Mouse (Mus musculus): ENCODE measurements around the gene Map3k7. TPM values are rescaled to one million over a fixed set of nuclear protein-coding genes. Genes with fewer than 3 reads are reported as not detected.
A peak's percentile ranks its signal among the peaks of the same experiment; 100 is the strongest.

Map3k7 gene
- polyA plus RNA-seq, 2 experiments = 42.1 to 56.4 TPM

DNA sequence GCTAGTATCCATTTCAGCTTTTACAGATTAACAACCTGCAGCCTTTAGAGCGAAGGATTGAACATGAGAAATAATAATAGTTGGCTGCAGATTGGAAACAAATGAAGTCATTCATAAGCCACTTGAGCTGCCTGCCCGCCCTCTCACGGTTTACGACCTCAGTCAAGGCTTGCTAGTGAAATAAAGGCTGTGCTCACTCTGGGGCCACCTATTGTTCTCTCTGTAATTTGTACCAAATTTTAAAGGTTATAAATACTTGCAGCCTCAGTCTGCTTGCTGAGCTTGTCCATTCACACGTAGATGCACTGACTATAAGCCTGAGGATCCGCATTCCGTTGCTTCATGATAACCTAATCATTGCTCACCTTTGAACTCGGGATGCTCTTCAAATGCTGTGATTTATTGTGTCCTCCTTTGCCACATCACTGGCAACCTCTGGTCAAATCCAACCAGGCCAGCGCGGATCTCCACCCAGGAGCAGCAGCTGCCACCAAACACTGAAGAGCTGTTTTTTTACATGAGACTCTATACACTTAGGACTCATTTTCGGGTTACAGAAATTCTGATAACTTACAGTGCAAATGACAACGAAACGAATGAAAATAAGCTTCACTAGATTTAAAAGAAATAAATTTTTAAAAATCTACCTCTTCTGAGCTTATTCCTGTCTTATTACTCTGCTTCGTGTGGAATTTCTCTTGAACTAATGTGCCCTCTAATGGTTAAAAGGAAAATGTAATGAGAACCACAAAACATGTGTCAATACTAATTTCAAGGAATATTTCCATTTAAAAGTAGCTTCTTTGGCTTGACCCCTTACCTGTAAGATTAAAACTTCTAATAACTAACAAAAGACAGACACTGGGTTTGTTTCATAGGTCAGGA is 39.4 kb upstream of the Map3k7 start:
- Histone ChIP-seq H3K4me2 (replicated peaks; ENCODE audit: low read depth, low read length, severe bottlenecking) (peak overlapping the region; percentile 20; the same call in 1 of the 2 replicates), H3K4me1 (ENCODE audit: control insufficient read depth, insufficient read depth, low read length) (peaks cover 7% of the 10 kb centered on the region), H3K4me3 (replicated peaks; ENCODE audit: low read length) (no peak overlapping the region), H3K36me3 (ENCODE audit: control insufficient read depth, insufficient read depth, low read length) (no peaks in the 10 kb centered on the region), H3K9me3 (ENCODE audit: control insufficient read depth, low read length) (no peaks in the 10 kb centered on the region), H3K9ac (ENCODE audit: low read depth, low read length, severe bottlenecking) (no peak overlapping the region), H3K27me3 (ENCODE audit: control insufficient read depth, insufficient read depth, low read length) (no peaks in the 10 kb centered on the region), H3K27ac (replicated peaks; ENCODE audit: low read depth, low read length) (no peak overlapping the region)
- TF ChIP-seq POLR2A (IDR thresholded peaks at IDR 0.05; ENCODE audit: borderline replicate concordance, extremely low read depth, insufficient read depth, insufficient read length) = no peak
- DNase-seq (ENCODE audit: low spot score) (peak; percentile 57), ATAC-seq (ENCODE audit: low FRiP score, low read depth) (0 out of 2 replicates have a peak, but pooled peaks have one; percentile 34)
- 16% methylated on average over 14 of the region's 14 CpGs for WGBS

DNA sequence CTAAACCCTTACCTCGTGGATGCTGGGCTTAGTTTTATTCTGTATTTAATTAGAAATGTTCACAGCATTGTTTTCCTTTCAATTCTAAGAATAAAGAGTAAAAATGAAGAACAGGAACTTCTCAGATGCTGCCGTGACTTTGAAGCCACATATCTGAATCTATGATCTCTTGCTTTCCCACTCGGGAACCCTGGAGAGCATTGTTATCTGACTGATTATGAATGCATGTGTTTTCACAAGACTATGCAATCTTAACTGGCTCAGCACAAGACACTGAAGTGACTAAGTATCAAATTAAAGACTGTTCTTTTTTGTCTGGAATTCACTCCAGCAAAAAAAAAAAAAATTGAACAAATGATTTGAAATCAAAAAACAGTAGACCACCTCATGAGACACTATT is 30.7 kb upstream of the Map3k7 start:
- no peak overlapping the region for H3K4me2 ChIP-seq (replicated peaks; ENCODE audit: low read depth, low read length, severe bottlenecking)

DNA sequence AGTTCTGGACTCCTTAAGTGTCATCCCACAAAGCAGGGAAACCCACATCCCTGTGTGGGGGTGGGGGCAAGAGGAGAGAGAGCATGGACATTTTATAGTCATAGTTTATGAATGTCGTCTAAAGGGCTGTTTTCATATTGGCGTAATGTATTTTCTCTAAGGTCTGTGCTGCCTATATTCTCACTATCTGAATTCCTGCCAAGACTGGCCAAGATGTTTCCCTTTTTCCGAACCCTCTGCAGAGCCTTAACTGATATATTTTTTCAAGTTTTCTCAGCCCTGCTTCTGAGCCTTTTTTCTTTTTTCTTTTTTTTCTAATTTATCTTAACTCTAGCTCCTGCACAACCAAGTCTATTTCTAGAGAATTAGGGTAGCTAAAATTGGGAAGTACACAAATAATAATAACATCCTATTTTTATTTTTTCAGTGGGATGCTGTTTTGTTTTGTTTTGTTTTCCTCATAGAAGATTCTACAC is 28.0 kb upstream of the Map3k7 start:
- Histone ChIP-seq H3K9me3 (ENCODE audit: control insufficient read depth, low read length) (no peaks in the 10 kb centered on the region), H3K4me1 (ENCODE audit: control insufficient read depth, insufficient read depth, low read length) (peaks cover 11% of the 10 kb centered on the region; the same call in 1 of the 2 replicates), H3K4me3 (replicated peaks; ENCODE audit: low read length) (no peak overlapping the region), H3K4me2 (replicated peaks; ENCODE audit: low read depth, low read length, severe bottlenecking) (0 out of 2 replicates have a peak overlapping the region, but pooled peaks have one; percentile 9), H3K36me3 (ENCODE audit: control insufficient read depth, insufficient read depth, low read length) (no peaks in the 10 kb centered on the region), H3K27me3 (ENCODE audit: control insufficient read depth, insufficient read depth, low read length) (no peaks in the 10 kb centered on the region), H3K9ac (ENCODE audit: low read depth, low read length, severe bottlenecking) (no peak overlapping the region), H3K27ac (replicated peaks; ENCODE audit: low read depth, low read length) (no peak overlapping the region)
- no peak for TF ChIP-seq POLR2A (IDR thresholded peaks at IDR 0.05; ENCODE audit: borderline replicate concordance, extremely low read depth, insufficient read depth, insufficient read length)
- ATAC-seq (ENCODE audit: low FRiP score, low read depth) (no peak), DNase-seq (ENCODE audit: low spot score) (no peak)
- 34% methylated on average over 3 of the region's 3 CpGs for WGBS

More for the DNA sequence above, 30.7 kb upstream of the Map3k7 start:
- Histone ChIP-seq H3K9me3 (ENCODE audit: control insufficient read depth, low read length) (no peaks in the 10 kb centered on the region), H3K4me3 (replicated peaks; ENCODE audit: low read length) (no peak overlapping the region), H3K4me1 (ENCODE audit: control insufficient read depth, insufficient read depth, low read length) (peaks cover 15% of the 10 kb centered on the region), H3K9ac (ENCODE audit: low read depth, low read length, severe bottlenecking) (no peak overlapping the region), H3K27me3 (ENCODE audit: control insufficient read depth, insufficient read depth, low read length) (no peaks in the 10 kb centered on the region), H3K36me3 (ENCODE audit: control insufficient read depth, insufficient read depth, low read length) (no peaks in the 10 kb centered on the region), H3K27ac (replicated peaks; ENCODE audit: low read depth, low read length) (no peak overlapping the region)
- TF ChIP-seq POLR2A (IDR thresholded peaks at IDR 0.05; ENCODE audit: borderline replicate concordance, extremely low read depth, insufficient read depth, insufficient read length) = no peak
- no peak for ATAC-seq (ENCODE audit: low FRiP score, low read depth)
- WGBS = 73% methylated on average over 3 of the region's 3 CpGs
- DNase-seq (ENCODE audit: low spot score) = no peak

DNA sequence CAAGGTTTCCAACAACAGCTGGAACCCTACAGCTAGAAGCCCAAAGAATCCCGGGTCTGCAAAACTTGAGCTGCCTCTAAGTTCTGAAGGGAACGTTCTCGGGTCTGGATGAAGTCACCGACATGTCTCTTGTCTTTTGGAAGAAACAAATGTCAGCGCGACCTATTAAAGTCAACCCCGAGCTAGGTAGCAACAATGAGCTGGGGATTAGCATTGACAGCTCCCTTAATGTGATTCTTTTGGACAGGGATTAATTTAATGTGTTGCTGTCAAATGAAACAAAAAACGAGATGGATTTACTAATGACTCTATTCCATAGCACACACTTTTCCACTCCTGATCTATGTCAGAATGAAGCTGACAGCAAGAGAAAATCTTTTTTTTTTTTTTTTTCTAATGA is 27.5 kb upstream of the Map3k7 start:
- Histone ChIP-seq H3K4me3 (replicated peaks; ENCODE audit: low read length) (no peak overlapping the region), H3K4me2 (replicated peaks; ENCODE audit: low read depth, low read length, severe bottlenecking) (0 out of 2 replicates have a peak overlapping the region, but pooled peaks have one; percentile 9), H3K4me1 (ENCODE audit: control insufficient read depth, insufficient read depth, low read length) (peaks cover 11% of the 10 kb centered on the region; the same call in 1 of the 2 replicates), H3K36me3 (ENCODE audit: control insufficient read depth, insufficient read depth, low read length) (no peaks in the 10 kb centered on the region), H3K27ac (replicated peaks; ENCODE audit: low read depth, low read length) (no peak overlapping the region), H3K9me3 (ENCODE audit: control insufficient read depth, low read length) (no peaks in the 10 kb centered on the region), H3K9ac (ENCODE audit: low read depth, low read length, severe bottlenecking) (no peak overlapping the region), H3K27me3 (ENCODE audit: control insufficient read depth, insufficient read depth, low read length) (no peaks in the 10 kb centered on the region)
- no peak for TF ChIP-seq POLR2A (IDR thresholded peaks at IDR 0.05; ENCODE audit: borderline replicate concordance, extremely low read depth, insufficient read depth, insufficient read length)
- DNase-seq (ENCODE audit: low spot score) (no peak), ATAC-seq (ENCODE audit: low FRiP score, low read depth) (no peak)
- 23% methylated on average over 8 of the region's 8 CpGs for WGBS

DNA sequence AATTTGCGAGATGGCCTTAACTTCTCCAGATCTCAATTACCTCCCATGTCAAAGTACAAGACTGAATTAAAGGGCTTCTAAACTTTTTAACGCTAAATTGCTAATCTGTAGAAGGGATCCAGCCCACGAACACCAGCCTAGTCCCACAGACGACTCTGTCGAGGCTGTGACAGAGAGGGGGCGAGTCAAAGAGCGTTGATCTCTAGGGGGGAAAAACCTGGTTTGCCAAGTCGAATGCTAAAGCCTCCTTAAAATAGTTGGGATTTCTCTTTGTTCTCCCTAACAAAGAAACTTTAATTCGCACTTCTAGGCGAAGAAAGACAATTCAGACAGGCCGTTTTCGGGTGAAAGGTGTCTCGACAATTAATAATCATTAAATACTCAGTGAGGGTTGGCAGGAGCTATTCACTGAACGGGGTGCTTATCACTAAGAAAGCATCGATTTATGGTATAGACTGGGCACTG is 27.0 kb upstream of the Map3k7 start:
- no peak for ATAC-seq (ENCODE audit: low FRiP score, low read depth)
- WGBS = 14% methylated on average over 15 of the region's 15 CpGs
- H3K27ac ChIP-seq (replicated peaks; ENCODE audit: low read depth, low read length) = no peak overlapping the region
- H3K36me3 ChIP-seq (ENCODE audit: control insufficient read depth, insufficient read depth, low read length) = no peaks in the 10 kb centered on the region
- peak overlapping the region; percentile 84 for H3K4me2 ChIP-seq (replicated peaks; ENCODE audit: low read depth, low read length, severe bottlenecking)
- H3K27me3 ChIP-seq (ENCODE audit: control insufficient read depth, insufficient read depth, low read length) = no peaks in the 10 kb centered on the region
- peak overlapping the region; percentile 39 for H3K4me3 ChIP-seq (replicated peaks; ENCODE audit: low read length)
- H3K9me3 ChIP-seq (ENCODE audit: control insufficient read depth, low read length) = no peaks in the 10 kb centered on the region
- TF ChIP-seq POLR2A (IDR thresholded peaks at IDR 0.05; ENCODE audit: borderline replicate concordance, extremely low read depth, insufficient read depth, insufficient read length) = no peak
- peaks cover 11% of the 10 kb centered on the region; the same call in 1 of the 2 replicates for H3K4me1 ChIP-seq (ENCODE audit: control insufficient read depth, insufficient read depth, low read length)
- H3K9ac ChIP-seq (ENCODE audit: low read depth, low read length, severe bottlenecking) = peak overlapping the region; percentile 60; the same call in 1 of the 2 replicates
- DNase-seq (ENCODE audit: low spot score) = no peak

Data from limb, embryonic 14.5 days (tissue).